Mouse (Mus musculus) T-cell, adult 66 days (primary cell): Measurements from ENCODE around the gene Adrm1. TPM values are rescaled to one million over a fixed set of nuclear protein-coding genes. Genes with fewer than 3 reads are reported as not detected.

Experiments used
- total RNA-seq, 2 experiments: library from RNA; stranded (reverse); gene quantifications; 3 replicates in 1 of 2; 4 replicates in 1 of 2; pipeline ENCODE4 v1.2.4; 2023

Adrm1 gene
- total RNA-seq, result 100 to 1,000 TPM; 123 to 127 TPM

GRCm38 (mm10) chr2:180170806-180171521 is at the start of gene Adrm1:
Adrm1 (plus strand) TSS chr2:180171485.

Other genes with a start within 250 kb of the Adrm1 start
- gene Taf4, start 194.8 kb upstream of the Adrm1 start, total RNA-seq, result 10 to 100 TPM; 41.3 to 45.6 TPM
- 10 to 100 TPM; 47.2 to 49.4 TPM for gene Lsm14b, start 146.5 kb upstream of the Adrm1 start, total RNA-seq
- 100 to 1,000 TPM; 165 to 168 TPM for gene Psma7, start 129.1 kb upstream of the Adrm1 start, total RNA-seq
- 1 to 10 TPM; 7.1 to 7.6 TPM for gene Ss18l1, start 129.0 kb upstream of the Adrm1 start, total RNA-seq
- gene Mtg2, start 100.9 kb upstream of the Adrm1 start, total RNA-seq, result 10 to 100 TPM; 22.1 to 28.7 TPM
- gene Hrh3, start 67.0 kb upstream of the Adrm1 start, total RNA-seq, result not detected
- 10 to 100 TPM; 27.1 to 30.8 TPM for gene Osbpl2, start 52.2 kb upstream of the Adrm1 start, total RNA-seq
- under 1 TPM; 0.09 to 0.12 TPM for gene Lama5, start 54.4 kb downstream of the Adrm1 start, total RNA-seq
- 1,000 to 10,000 TPM; 2,687 to 2,790 TPM for gene Rps21, start 85.9 kb downstream of the Adrm1 start, total RNA-seq
- 10 to 100 TPM; 35.0 to 41.0 TPM for gene Cables2, start 102.0 kb downstream of the Adrm1 start, total RNA-seq
- not detected for gene Rbbp8nl, start 118.4 kb downstream of the Adrm1 start, total RNA-seq
- not detected for gene Gata5, start 163.2 kb downstream of the Adrm1 start, total RNA-seq